Mouse (Mus musculus) liver, adult 2 months (tissue): ENCODE data around the gene Zkscan16. TPM values are rescaled to one million over a fixed set of nuclear protein-coding genes. Genes with fewer than 3 reads are reported as not detected.

Experiments used
- DNase-seq: peaks from one replicate; pipeline ENCODE4 v3.0.0-alpha.2; 2011; ENCODE audit warnings: low read depth, low spot score; ENCODE audit errors: extremely low read depth
- H3K27ac ChIP-seq: fragments of 200-500 bp; replicated peaks from 2 replicates; pipeline ENCODE4 v1.5.1; 2012; ENCODE audit warnings: low read depth, mild to moderate bottlenecking, control low read depth, inconsistent platforms, low read length; ENCODE audit not compliant: insufficient read depth
- H3K27me3 ChIP-seq: fragments of 200-500 bp; 2 replicates; pipeline ENCODE4 v1.6.1; 2012; ENCODE audit warnings: mild to moderate bottlenecking, moderate library complexity, low read length, inconsistent platforms; ENCODE audit not compliant: control insufficient read depth, insufficient read depth
- H3K36me3 ChIP-seq: fragments of 200-500 bp; 2 replicates; pipeline ENCODE4 v1.6.1; 2012; ENCODE audit warnings: low read length, inconsistent platforms; ENCODE audit not compliant: control insufficient read depth, insufficient read depth
- H3K4me1 ChIP-seq: fragments of 200-500 bp; 2 replicates; pipeline ENCODE4 v1.6.1; 2011; ENCODE audit warnings: low read length; ENCODE audit not compliant: control insufficient read depth, insufficient read depth
- H3K4me3 ChIP-seq: fragments of 200-500 bp; 2 replicates; pipeline ENCODE4 v1.5.1; 2011; ENCODE audit warnings: low read depth, mild to moderate bottlenecking, control low read depth, low read length, moderate library complexity; ENCODE audit not compliant: insufficient read depth
- H3K79me2 ChIP-seq: fragments of 200-500 bp; 2 replicates; pipeline ENCODE4 v1.6.1; 2012; ENCODE audit warnings: inconsistent platforms, mild to moderate bottlenecking, low read length, moderate library complexity; ENCODE audit not compliant: control insufficient read depth, insufficient read depth
- H3K9ac ChIP-seq: fragments of 200-500 bp; 2 replicates; pipeline ENCODE4 v1.6.1; 2012; ENCODE audit warnings: low read depth, mild to moderate bottlenecking, control low read depth, inconsistent platforms, low read length
- CTCF ChIP-seq: fragments of 200-500 bp; IDR thresholded peaks from 2 replicates; pipeline ENCODE4 v1.5.1; 2011; ENCODE audit warnings: low read depth, low read length, control low read depth
- POLR2A ChIP-seq: fragments of 200-500 bp; IDR thresholded peaks from 2 replicates; pipeline ENCODE4 v1.6.1; 2011; ENCODE audit warnings: low read length, control low read depth; ENCODE audit not compliant: insufficient read depth; ENCODE audit errors: extremely low read depth
- WGBS: fragments of 180-500 bp; shearing (Covaris S2); methylation state at CpG from one replicate; pipeline ENCODE4 v1.1.7; 2018; 5-methylcytosine and 5-hydroxymethylcytosine counted together
- polyA plus RNA-seq: library from polyadenylated mRNA; depleted of rRNA; stranded (reverse); fragments of >200 nt; gene quantifications from 2 replicates; pipeline ENCODE4 v1.2.3, GENCODE M21; 2012
- total RNA-seq: library from RNA; depleted of rRNA; stranded (reverse); fragments of >200 nt; gene quantifications from 2 replicates; pipeline ENCODE4 v1.2.3, GENCODE M21; 2014

The Zkscan16 gene
- total and polyA plus RNA-seq, 2 experiments = not detected

- WGBS = 2% methylated on average over 3 of the region's 3 CpGs
- no peak for TF ChIP-seq POLR2A
- TF ChIP-seq CTCF = no peak
- H3K36me3 ChIP-seq = no peaks in the 10 kb centered on the region
- peak overlapping the region; percentile 38 for H3K27ac ChIP-seq
- peak overlapping the region; percentile 13; the same call in 1 of the 2 replicates for H3K4me3 ChIP-seq
- H3K9ac ChIP-seq = no peak overlapping the region
- H3K4me1 ChIP-seq = peaks cover 11% of the 10 kb centered on the region
- peak; percentile 94 for DNase-seq
- peaks cover 14% of the 10 kb centered on the region for H3K79me2 ChIP-seq
- no peaks in the 10 kb centered on the region for H3K27me3 ChIP-seq
These were observed 29.9 kb upstream of the Zkscan16 start for GRCm38 (mm10) chr4:58913336-58914026.

- Histone ChIP-seq H3K4me1 (peaks cover 11% of the 10 kb centered on the region), H3K27ac (no peak overlapping the region), H3K36me3 (no peaks in the 10 kb centered on the region), H3K27me3 (no peaks in the 10 kb centered on the region), H3K79me2 (peaks cover 12% of the 10 kb centered on the region), H3K4me3 (no peak overlapping the region), H3K9ac (no peak overlapping the region)
- 66% methylated on average over 8 of the region's 8 CpGs for WGBS
- TF ChIP-seq CTCF (no peak), POLR2A (no peak)
- DNase-seq = peak; percentile 74
These were observed 28.2 kb upstream of the Zkscan16 start for GRCm38 (mm10) chr4:58915081-58915826.

- no peaks in the 10 kb centered on the region for H3K79me2 ChIP-seq
- H3K36me3 ChIP-seq = no peaks in the 10 kb centered on the region
- TF ChIP-seq CTCF = no peak
- no peak for TF ChIP-seq POLR2A
- no peak overlapping the region for H3K9ac ChIP-seq
- H3K4me1 ChIP-seq = no peaks in the 10 kb centered on the region
- DNase-seq = no peak
- H3K27me3 ChIP-seq = no peaks in the 10 kb centered on the region
- no peak overlapping the region for H3K4me3 ChIP-seq
- no peak overlapping the region for H3K27ac ChIP-seq
- 84% methylated on average over 2 of the region's 2 CpGs for WGBS
These were observed 19.5 kb upstream of the Zkscan16 start for GRCm38 (mm10) chr4:58923933-58924332.

GRCm38 (mm10) chr4:58925664-58926063 lies 17.8 kb upstream of the Zkscan16 start:
- no peaks in the 10 kb centered on the region for H3K36me3 ChIP-seq
- no peak for TF ChIP-seq CTCF
- no peak for TF ChIP-seq POLR2A
- no peaks in the 10 kb centered on the region for H3K4me1 ChIP-seq
- WGBS = 72% methylated on average over 5 of the region's 5 CpGs
- H3K27me3 ChIP-seq = no peaks in the 10 kb centered on the region
- H3K79me2 ChIP-seq = no peaks in the 10 kb centered on the region
- no peak for DNase-seq
- H3K9ac ChIP-seq = no peak overlapping the region
- H3K4me3 ChIP-seq = no peak overlapping the region
- H3K27ac ChIP-seq = no peak overlapping the region

GRCm38 (mm10) chr4:58926120-58926519 lies 17.3 kb upstream of the Zkscan16 start:
- no peaks in the 10 kb centered on the region for H3K79me2 ChIP-seq
- no peaks in the 10 kb centered on the region for H3K36me3 ChIP-seq
- TF ChIP-seq CTCF (no peak), POLR2A (no peak)
- H3K4me3 ChIP-seq = no peak overlapping the region
- WGBS = 35% methylated on average over 2 of the region's 2 CpGs
- H3K9ac ChIP-seq = no peak overlapping the region
- no peak overlapping the region for H3K27ac ChIP-seq
- DNase-seq = no peak
- H3K27me3 ChIP-seq = no peaks in the 10 kb centered on the region
- no peaks in the 10 kb centered on the region for H3K4me1 ChIP-seq

- Histone ChIP-seq H3K4me3 (no peak overlapping the region), H3K27ac (no peak overlapping the region), H3K36me3 (no peaks in the 10 kb centered on the region), H3K79me2 (no peaks in the 10 kb centered on the region), H3K9ac (no peak overlapping the region), H3K27me3 (no peaks in the 10 kb centered on the region), H3K4me1 (no peaks in the 10 kb centered on the region)
- no peak for DNase-seq
- 72% methylated on average over 3 of the region's 3 CpGs for WGBS
- TF ChIP-seq CTCF (peak; percentile 33; the same call in 1 of the 2 replicates), POLR2A (no peak)
These were observed 15.8 kb upstream of the Zkscan16 start for GRCm38 (mm10) chr4:58927661-58928060.
